Mouse (Mus musculus) layer of hippocampus, postnatal 25 days (tissue): ENCODE measurements at regions not wholly inside any gene's neighbourhood (a gene's known extent, or its start where the extent isn't known, plus 50 kb on each side); places are given as distances from the start of the nearest gene placed in this dataset.
"Not testable (repeated sequence)": the region's sequence is repeated elsewhere in the genome, so short reads cannot be mapped to it uniquely, and the experiment has no call there.

Experiments
- DNase-seq, 2 experiments: peaks; one replicate each; pipeline ENCODE4 v3.0.0; 2022; ENCODE audit warnings: mixed read lengths in 2 of 2, low spot score in 1 of 2; ENCODE audit errors: extremely low spot score in 1 of 2

DNA sequence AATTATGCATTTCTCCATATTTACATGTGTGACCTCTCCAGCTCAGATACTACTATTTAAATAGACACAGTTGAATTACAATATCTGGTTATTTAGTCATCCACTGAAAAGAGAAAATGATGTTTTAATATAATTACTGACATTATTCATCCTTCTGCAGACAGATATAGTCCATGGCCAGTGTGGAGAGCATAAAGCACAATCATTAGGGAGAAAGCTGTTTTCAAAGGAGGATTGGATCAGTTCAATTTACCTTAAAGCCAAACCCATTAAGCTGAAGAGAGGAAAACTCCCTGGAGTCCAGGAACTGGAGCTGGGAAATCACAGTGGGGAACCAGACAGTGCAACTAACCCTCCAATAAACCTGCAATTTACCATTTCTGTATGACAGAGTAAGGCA lies 339.8 kb upstream of the Rgs17 start:
- DNase-seq = no peak

DNA sequence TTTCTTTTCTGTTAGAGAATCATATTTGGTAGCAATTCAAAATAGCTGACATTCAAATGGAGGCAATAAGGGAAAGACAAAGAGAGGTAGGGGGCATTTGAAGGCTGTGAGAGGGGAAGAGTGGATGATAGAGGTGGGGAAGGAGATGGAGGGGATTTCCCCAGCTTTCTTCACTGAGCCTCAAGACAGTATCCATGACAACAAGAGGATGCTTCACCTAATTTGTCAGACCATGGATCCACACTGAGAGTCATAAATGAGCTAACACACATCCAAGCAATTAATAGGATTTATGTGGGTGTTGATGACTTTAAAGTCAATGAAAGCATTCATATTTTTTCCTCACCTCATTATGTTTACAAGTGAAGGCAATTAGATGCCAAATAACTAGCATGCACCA lies 343.5 kb upstream of the Rgs17 start:
- no peak for DNase-seq

DNA sequence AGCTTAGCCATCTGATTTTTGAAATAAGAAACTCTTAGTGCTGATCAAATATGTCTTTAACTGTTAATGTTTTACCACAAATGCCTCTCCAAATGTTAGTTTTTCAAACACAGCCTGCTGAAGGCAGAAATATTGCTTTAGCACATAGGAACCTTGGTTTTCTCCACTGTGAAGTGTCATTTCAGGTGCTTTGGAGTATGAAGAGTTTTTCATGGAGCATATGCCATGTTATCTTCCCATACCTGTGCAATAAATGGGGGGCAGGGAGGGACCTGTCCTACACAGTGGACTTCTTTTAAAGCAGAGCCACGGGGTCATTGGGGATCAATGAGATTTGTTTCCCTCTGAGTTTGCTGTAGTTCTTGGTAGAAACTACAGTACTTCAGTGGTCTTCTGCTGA lies 369.2 kb upstream of the Rgs17 start:
- no peak for DNase-seq

DNA sequence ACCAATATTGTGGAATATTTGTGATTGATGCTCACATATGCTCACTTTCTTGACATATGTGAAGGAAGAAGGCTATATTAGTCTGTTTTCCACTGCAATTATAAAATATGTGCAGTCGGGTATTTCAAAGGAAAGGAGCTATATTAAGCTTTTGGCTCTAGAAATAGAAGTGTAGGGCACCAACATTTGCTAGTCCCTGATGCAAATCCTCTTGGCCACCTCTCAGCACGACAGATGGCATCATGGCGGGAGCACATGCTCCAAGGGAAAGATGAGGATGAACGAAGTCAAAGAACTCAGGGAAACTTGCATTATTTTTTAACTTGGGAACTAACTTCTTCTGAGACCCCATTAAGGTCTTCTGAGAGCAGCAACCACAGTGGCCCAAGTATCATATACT lies 374.4 kb upstream of the Rgs17 start:
- peak; percentile 18 to 29 for DNase-seq

DNA sequence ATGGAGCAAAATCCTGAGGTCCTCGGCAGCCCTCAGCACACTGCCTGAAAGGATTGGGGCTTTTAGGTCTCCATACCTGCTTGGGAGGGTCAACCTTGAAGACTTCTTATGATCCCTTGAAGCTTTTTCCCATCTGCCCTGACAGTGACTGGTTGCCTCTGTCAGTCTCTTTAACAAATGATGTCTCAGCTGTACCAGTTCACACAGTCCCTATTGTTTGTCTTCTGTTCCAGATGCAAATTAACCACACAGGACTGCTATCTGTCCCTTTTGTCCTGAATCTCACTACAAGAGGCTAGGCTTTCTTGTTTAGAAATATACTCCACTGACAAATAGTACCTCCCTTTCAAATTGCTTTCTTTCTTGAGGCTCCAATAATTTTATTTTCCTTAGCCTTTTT lies 375.6 kb upstream of the Rgs17 start:
- DNase-seq = no peak

DNA sequence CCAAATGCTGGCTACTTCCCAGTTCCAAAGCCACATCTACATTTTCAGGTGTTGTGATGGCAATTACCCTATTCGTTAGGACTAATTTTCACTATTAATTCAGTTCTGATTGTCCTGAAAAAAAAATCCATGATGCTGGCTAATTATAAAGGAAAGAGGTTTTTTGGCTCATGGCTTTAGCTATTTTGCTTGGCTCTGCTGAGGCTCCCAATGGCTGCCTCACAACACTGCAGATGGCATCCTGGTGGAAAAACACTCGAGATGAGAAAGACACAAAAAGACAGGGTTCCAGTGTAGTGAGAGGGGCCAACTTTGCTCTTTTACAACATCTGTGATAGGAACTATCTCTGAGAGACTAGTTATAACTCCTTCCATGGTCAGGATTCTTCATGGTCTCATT lies 376.5 kb upstream of the Rgs17 start:
- no peak for DNase-seq

DNA sequence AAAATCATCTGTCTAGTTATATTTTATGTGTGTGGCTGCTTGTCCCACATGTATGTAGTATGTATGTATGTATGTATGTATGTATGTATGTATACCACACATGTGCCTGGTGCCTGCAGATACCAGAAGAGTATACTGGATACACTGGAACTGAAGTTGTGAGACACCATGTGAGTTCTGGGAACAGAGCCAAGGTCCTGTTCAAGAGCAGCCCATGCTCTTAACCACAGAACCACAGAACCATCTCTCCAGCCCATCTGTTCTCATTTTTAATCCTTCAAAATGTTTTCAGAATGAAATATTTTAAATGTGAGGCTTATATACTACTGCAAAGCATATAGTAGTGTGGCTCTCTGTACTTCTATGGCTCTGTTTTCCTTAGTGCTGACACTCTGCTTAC lies 379.3 kb upstream of the Rgs17 start:
- DNase-seq = no peak

DNA sequence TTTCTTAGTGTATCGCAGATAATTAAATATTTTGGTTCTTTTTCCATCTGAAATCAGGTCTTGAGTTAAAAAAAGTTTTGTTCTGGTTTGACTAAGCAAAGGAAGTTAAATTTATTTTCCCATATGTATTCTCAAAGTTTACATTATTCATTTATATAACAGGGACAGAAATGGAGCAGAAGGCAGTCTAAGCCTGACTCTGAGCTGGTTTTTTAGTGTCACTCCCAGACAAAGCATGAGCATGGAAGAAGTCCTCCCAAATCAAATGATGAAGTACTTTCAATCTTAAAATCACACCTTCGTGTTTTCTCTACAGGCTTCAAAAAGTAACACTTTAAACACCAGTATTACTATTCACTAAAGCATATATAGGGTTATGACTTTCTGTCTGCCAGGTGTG lies 387.2 kb upstream of the Rgs17 start:
- DNase-seq = no peak

DNA sequence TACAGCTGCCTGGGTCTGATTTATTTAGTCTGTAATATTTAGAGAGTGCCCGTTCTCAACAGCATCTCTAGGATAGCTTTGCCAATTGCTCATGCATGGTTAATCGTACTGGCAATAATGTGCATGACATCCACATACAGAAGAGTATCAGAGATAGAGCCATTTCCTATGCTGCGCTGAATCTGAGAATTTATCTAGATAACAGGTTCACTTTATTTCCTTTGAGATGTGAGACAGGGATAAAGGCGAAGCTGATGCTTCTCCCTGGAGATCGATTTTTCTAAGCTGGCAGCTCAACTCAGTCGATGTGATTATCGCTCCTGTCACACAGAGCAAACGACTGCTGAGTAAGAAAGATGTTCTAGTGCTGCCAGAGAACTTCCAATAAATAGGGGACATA lies 416.7 kb upstream of the Oprm1 start:
- DNase-seq = no peak

DNA sequence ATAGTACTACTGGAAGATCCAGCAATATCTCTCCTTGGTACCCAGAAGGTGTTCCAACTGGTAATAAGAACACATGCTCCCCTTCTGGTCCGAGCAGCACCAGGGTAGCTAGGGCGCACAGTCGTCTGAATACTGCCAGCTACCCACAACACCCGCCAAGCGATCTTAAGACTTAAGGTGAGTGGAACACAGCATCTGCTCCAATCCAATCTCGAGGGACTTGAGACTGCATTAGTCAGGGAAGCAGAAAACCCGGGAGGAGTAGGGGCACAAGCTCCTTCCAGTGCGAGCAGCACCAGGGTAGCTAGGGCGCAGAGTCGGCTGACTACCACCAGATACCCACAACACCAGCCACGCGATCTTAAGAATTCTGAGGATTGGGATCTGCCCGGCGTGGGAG lies 409.1 kb upstream of the Oprm1 start:
- not testable (repeated sequence) for DNase-seq

DNA sequence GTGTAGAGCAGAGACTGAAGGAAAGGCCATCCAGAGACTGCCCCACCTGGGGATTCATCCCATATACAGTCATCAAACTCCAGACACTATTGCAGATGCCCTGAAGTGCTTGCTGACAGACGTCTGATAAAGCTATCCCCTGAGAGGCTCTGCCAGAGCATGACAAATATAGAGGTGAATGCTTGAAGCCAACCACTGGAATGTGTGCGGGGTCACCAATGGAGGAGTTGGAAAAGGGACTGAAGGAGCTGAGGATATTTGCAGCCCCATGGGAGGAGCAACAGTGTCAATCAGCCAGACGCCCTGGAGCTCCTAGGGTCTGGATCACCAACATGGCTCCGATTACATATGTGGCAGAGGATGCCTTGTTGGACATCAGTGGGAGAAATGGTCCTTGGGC lies 392.1 kb upstream of the Oprm1 start:
- no peak for DNase-seq

DNA sequence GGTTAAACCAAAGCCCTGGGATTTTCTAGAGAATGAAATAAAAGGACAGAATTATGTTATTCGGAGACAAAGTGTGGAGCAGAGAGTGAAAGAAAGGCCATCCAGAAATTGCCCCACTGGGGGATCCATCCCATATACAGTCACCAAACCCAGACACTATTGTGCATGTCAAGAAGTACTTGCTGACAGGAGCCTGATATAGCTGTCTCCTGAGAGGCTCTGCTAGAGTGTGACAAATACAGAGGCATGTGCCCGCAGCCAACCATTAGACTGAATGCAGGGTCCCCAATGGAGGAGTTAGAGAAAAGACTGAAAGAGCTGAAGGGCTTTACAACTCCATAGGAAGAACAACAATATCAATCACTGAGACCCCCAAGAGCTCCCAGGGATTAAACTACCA lies 386.6 kb upstream of the Oprm1 start:
- no peak for DNase-seq

DNA sequence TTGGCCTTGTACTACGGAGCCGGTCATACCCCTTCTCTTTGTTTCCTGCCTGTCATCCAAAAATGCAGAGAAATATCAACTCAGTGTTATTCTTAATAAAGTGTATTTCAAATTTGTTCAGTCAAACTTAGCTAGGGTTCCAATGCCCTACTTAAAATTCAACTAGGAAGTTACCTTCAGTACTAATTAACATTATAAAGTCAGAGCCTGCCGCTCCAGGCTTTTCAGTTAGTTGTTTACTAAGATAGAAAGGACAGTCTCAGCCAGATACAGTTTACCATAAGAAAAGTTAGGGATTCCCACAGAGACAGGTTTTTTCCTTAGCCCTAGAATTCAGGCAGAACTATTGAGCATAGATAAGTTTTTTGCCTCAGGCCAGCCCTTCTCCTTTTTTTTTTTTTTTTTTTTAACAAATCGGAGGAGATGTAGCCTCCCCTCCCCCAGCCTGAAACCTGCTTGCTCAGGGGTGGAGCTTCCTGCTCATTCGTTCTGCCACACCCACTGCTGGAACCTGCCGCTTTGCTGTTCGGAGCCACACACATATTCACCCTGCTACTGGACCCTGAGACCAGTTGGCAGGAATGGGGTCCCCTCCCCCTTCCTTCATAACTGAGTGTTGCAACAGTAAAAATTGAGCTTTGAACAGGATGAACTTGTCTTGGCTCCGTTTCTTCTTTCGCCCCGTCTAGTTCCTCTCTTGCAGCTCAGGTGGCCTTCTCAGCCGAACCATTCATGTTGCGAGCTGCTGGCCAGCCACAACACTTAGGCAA lies 340.8 kb upstream of the Oprm1 start:
- DNase-seq = not testable (repeated sequence)

DNA sequence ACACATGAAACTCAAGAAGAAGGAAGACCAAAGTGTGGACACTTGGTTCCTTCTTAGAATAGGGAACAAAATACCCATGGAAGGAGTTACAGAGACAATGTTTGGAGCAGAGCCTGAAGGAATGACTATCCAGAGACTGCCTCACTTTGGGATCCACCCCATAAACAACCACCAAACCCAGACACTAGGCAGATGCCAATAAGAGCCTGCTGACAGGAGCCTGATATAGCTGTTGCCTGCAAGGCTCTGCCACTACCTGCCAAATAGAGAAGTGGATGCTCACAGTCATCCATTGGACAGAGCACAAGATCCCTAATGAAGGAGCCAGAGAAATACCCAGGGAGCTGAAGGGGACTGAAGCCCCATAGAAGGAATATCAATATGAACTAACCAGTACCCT lies 340.1 kb upstream of the Oprm1 start:
- not testable (repeated sequence) for DNase-seq

DNA sequence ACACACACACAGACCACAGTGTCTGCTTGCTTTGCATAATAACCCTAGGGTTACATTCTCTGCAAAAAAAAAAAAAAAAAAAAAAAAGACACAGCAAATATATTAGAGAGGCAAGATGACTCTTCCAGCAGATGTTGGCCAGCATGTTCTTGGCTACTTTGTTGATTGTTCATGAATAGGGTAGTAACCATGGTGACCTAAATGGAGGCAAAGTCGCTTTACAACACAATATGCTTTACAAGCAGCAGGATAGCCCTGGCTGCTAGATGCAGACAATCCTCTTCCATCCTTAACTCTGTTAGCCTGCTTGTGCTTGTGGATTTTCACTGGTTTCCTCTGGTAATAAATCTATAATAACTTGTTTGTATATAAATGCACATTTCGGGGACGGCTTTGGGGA lies 292.5 kb upstream of the Oprm1 start:
- no peak for DNase-seq

DNA sequence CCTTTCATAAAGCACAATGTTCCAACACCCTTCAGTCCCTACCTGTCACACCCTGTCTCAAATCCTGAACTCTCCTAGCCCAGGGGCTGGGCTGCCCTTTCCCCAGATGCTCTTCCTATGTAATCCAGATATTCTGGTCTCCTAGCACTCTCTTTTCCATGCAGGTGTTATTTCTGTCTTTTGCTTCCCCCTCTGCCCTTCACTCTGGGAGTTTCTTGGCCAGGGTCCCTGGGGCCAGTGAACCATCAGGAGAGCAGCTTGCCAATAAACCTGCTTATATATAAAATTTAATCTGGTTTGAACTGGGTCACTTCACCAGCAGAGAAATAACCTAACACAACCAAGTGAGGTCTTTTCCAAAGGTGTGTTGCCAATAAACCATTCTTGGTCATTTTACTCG lies 278.0 kb upstream of the Oprm1 start:
- no peak for DNase-seq

DNA sequence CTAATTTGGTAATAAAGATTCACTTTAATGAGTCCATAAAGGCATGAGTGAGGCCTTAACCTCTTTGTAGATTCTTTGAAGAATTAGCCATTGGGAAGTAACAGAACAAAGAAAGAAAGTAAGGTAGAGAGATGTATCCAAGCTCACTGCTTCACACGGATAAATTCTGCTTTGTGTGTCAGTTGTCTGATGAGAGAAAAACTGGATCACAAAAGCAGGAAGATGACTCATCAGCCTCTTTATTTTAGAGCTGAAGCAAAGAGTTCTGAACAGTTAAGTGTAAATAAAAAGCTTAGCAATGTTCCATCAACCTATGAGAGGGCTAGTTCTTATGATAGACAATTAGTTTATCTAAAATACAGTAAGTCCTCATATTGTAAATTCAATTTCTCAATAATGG lies 269.7 kb upstream of the Oprm1 start:
- DNase-seq = no peak

DNA sequence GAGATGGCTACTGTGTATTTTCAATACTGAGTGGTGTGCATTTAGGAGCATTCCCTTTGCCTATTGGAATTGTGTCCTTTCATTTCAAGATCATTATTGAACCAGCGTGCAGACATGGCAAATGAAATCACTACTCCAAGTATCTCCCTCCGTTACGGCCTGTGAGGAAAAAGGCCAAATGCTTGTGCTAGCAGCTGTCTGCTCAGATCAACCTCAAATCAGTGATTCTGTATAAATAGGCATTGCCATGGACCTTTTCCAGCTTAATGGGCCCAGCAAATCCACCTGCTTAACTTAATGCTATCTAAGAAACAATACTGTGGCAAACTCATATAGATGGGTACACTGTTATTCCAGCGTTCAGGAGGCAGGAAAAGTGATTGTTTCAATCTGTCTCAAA lies 265.6 kb upstream of the Oprm1 start:
- no peak for DNase-seq

DNA sequence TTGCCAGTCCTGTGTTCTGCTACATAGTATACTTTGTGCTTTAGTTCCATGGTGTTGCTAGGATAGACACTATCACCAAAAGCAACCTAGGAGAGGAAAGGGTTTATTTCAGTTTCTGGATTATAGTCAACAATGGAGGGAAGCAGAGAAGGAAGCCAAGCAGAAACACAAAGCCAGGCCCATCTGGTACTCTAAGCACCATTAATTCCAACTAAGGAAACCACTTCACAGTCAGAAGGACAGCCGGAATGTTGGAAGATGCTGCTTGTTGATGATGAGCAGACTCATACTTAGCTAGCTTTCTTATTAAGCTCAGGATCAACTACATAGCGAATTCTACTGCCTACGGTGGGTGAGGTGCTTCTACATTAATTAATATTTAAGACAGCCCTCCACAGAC lies 263.2 kb upstream of the Oprm1 start:
- no peak for DNase-seq

DNA sequence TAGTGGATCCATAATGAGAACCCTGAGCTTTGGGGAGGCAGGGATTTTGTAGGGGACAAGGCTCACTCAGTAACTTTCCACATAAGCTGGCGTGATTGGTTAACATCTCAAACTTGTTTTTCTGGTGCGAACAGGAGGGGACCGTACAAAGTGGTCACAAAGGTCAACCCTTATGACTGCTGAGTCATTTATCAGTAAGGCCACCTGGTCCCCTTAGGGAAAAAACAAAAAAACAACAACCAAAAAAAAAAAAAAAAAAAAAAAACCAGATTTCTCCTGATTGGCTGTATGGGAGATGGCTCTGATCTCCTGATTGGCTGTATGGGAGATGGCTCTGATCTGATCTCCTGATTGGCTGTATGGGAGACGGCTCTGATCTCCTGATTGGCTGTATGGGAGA lies 244.0 kb upstream of the Oprm1 start:
- no peak for DNase-seq

DNA sequence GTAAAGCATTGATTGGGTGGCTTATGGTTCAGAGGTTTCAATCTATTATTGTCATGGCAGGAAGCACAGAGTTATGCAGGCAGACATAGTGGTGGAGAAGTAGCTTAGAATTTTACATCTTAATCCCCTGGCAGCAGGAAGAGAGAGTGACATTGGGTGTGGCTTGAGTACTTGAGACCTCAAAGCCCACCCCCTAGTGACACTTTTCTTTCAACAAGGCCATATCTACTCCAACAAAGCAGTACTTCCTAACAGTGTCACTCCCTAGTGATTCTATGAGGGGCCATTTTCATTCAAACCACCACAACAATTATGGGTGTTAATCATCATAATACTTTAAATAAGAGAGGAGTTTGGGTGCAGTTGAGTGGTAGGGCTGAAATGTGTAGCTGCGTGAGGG lies 195.8 kb upstream of the Oprm1 start:
- no peak for DNase-seq

DNA sequence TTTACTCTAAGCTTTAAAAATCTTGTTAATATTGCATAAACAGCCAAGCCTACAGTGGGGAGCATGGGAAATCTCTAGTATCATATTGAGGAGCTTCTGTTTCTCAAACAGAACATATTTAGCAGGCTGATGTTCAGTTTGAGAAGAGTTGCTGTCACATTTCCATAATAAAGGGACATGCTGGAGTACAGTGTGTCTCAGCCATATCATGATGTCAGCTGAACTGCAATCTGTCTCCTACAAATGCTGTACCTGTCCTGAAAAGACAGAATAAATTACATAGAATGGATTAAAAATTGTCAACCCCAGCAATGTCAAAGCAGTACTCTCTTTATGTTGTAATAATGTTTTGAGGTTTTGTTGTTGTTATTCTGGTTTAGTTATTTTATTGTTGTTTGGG lies 179.7 kb upstream of the Oprm1 start:
- no peak for DNase-seq

DNA sequence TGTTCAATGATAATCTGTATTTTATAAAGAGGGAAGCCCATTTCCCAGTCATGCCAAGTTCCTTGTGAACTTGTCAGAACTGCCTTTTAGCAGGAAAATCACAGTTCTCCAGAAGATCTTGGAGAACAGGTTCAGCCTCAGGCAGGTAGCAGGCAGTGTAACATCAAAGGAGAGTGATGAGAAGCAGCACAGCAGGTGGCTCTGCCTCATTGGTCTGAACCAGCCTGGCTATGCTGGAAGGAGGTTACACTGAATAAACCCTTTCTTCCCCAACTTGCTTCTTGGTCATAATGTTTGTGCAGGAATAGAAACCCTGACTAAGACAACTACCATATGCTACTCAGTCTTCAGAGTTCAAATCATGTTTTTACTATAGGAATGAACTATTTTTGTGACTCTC lies 172.5 kb upstream of the Oprm1 start:
- DNase-seq = not testable (repeated sequence)
